Mouse (Mus musculus) forebrain, embryonic 14.5 days (tissue): ENCODE data around the gene Reln. TPM values are rescaled to one million over a fixed set of nuclear protein-coding genes. Genes with fewer than 3 reads are reported as not detected.

ENCODE experiments used
- ATAC-seq: fragments of 200-750 bp; cut with Nextera tagmentation; 2 replicates; pipeline ENCODE4 v1.8.0; 2017; ENCODE audit warnings: mild to moderate bottlenecking, moderate library complexity
- DNase-seq: peaks from one replicate; pipeline ENCODE4 v3.0.0-alpha.2; 2015; ENCODE audit warnings: low spot score
- H3K27ac ChIP-seq: fragments of 300-500 bp; sonication (generic); 2 replicates; pipeline ENCODE4 v1.5.1; 2014; ENCODE audit warnings: low read depth, mild to moderate bottlenecking, control low read depth, low read length, moderate library complexity
- H3K27me3 ChIP-seq: fragments of 300-500 bp; sonication (generic); replicated peaks from 2 replicates; pipeline ENCODE4 v1.6.1; 2014; ENCODE audit warnings: low read length, control low read depth, mixed read lengths; ENCODE audit not compliant: control insufficient read depth, insufficient read depth
- H3K36me3 ChIP-seq: fragments of 300-500 bp; sonication (generic); 2 replicates; pipeline ENCODE4 v1.6.1; 2014; ENCODE audit warnings: low read length, control low read depth; ENCODE audit not compliant: control insufficient read depth, insufficient read depth
- H3K4me1 ChIP-seq: fragments of 300-500 bp; sonication (generic); 2 replicates; pipeline ENCODE4 v1.6.1; 2014; ENCODE audit warnings: antibody characterized with exemption, low read length, control low read depth; ENCODE audit not compliant: control insufficient read depth, insufficient read depth
- H3K4me2 ChIP-seq: fragments of 300-500 bp; sonication (generic); 2 replicates; pipeline ENCODE4 v1.6.1; 2014; ENCODE audit warnings: mild to moderate bottlenecking, control low read depth, low read length
- H3K4me3 ChIP-seq: fragments of 300-500 bp; sonication (generic); 2 replicates; pipeline ENCODE4 v1.5.1; 2014; ENCODE audit warnings: low read depth, low read length, control low read depth
- H3K9ac ChIP-seq: fragments of 300-500 bp; sonication (generic); 2 replicates; pipeline ENCODE4 v1.6.1; 2014; ENCODE audit warnings: mild to moderate bottlenecking, low read length, control low read depth, moderate library complexity
- H3K9me3 ChIP-seq: fragments of 300-500 bp; sonication (generic); replicated peaks from 2 replicates; pipeline ENCODE4 v1.6.1; 2016; ENCODE audit warnings: low read length, control low read depth, mixed read lengths; ENCODE audit not compliant: control insufficient read depth
- WGBS: fragments of 180-500 bp; shearing (Covaris S2); extraction: QIAGEN DNeasy Blood & Tissue Kit; methylation state at CpG from one replicate; pipeline ENCODE4 v1.1.7; 2014; 5-methylcytosine and 5-hydroxymethylcytosine counted together
- polyA plus RNA-seq: library from polyadenylated mRNA; unstranded; fragments of >200 nt; fragmentation: Nextera tagmentation; extraction: Ambion mirVana; gene quantifications from 2 replicates; pipeline ENCODE4 v1.2.1, GENCODE M21; 2014

Reln gene
- polyA plus RNA-seq, 1 experiment from 2014 or later, result 61.7 TPM

DNA sequence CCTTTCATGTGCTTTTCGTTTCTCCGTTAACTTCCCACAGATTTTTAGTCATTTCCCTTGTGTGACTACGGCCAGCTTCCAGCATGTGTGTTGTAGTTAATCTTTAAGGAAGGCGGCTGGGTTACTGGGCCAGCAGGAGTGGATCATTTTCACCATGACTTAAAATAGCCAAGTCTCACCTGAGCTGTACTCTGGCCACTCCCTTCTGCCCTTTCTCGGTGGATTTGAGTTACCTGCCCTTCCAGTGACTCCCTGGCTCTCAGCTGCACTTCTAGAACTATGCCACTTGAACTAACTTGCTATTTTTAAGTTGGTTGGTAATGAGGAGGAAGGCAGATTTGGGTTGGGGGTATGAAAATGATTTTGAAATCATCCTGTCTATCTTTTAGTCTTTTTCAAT lies 406.4 kb downstream of the Reln start:
- WGBS, result 86% methylated on average over 5 of the region's 5 CpGs
- ATAC-seq (no peak), DNase-seq (no peak)
- no peaks in the 10 kb centered on the region for H3K36me3 ChIP-seq
- no peak overlapping the region for H3K4me3 ChIP-seq
- H3K4me1 ChIP-seq, result no peaks in the 10 kb centered on the region
- no peak overlapping the region for H3K9ac ChIP-seq
- no peaks in the 10 kb centered on the region for H3K27me3 ChIP-seq
- no peak overlapping the region for H3K27ac ChIP-seq
- H3K4me2 ChIP-seq, result no peak overlapping the region
- no peaks in the 10 kb centered on the region for H3K9me3 ChIP-seq

DNA sequence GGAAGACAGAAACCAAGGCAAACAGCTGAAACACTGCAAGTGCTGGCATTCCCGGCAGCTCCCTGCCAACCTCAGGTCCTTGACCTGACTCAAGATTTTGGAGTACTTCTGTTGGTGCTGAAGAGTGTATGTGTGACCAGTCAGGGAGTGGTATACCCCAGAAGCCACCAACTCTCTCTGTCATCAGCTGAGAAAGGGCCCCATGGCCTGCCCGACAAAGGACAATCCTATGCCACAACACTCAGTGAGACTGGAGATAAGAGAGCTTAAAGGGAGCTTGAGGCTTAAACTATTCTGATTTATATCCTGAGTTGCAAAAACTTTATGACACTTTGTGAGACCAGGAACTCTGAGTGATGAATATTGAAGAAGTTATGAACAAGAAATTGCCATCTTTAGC lies 407.9 kb downstream of the Reln start:
- Histone ChIP-seq H3K27ac (no peak overlapping the region), H3K36me3 (no peaks in the 10 kb centered on the region), H3K9me3 (no peaks in the 10 kb centered on the region), H3K27me3 (no peaks in the 10 kb centered on the region), H3K4me3 (no peak overlapping the region), H3K4me2 (no peak overlapping the region), H3K4me1 (no peaks in the 10 kb centered on the region), H3K9ac (no peak overlapping the region)
- no peak for ATAC-seq
- WGBS, result 90% methylated on average over 2 of the region's 2 CpGs
- DNase-seq, result no peak

DNA sequence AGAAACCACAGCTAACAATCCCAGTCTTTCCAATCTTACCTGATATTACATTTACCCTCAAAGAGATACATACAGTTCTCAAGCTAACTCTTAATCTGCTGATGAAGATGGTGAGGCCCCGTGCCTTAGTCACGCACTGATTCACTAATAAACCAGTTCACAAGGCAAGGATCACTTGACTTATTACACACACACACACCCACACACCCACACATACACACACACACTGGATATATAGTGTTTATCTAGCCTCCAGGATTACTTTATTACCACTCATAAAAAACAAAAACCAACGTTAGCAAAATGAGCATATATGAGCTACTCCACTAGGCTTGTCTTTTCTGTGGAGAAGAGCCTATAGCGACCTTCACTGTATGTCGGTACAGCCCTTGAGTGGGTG lies 408.4 kb downstream of the Reln start:
- 92% methylated on average over 5 of the region's 5 CpGs for WGBS
- no peak for ATAC-seq
- no peak overlapping the region for H3K9ac ChIP-seq
- no peaks in the 10 kb centered on the region for H3K4me1 ChIP-seq
- no peaks in the 10 kb centered on the region for H3K27me3 ChIP-seq
- H3K27ac ChIP-seq, result no peak overlapping the region
- no peaks in the 10 kb centered on the region for H3K36me3 ChIP-seq
- DNase-seq, result no peak
- H3K9me3 ChIP-seq, result no peaks in the 10 kb centered on the region
- H3K4me2 ChIP-seq, result no peak overlapping the region
- no peak overlapping the region for H3K4me3 ChIP-seq

DNA sequence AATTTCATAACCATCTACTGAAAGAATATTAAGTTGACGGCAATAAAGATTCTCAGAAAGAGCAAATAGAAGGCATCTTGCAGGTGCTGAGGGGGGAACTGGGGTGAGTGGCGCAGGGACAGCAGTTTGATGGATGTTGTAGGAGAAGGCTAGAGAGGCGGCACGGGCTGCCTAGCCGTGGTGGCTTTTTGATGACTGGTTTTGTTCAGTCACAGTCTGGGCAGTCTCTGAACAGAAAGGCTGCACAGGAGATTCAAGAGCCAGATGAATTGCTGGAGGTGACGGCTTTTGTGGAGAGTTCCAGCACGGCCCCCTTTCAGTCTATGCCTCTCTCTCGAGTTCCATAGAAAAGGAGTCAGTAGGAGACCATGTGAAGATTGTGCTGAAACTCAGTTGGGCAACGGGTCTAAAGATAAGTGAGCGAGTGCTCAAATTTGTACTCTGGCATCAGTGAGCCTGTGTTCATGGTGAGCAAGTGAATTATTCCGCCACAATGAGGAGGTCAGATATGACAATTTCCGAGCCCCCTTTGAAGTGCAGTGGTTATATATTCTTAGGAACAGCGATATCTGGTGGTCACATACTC lies 409.6 kb downstream of the Reln start:
- H3K4me3 ChIP-seq, result no peak overlapping the region
- DNase-seq (peak; percentile 28), ATAC-seq (no peak)
- no peak overlapping the region for H3K27ac ChIP-seq
- no peak overlapping the region for H3K4me2 ChIP-seq
- 51% methylated on average over 13 of the region's 13 CpGs for WGBS
- no peaks in the 10 kb centered on the region for H3K4me1 ChIP-seq
- H3K27me3 ChIP-seq, result no peaks in the 10 kb centered on the region
- no peaks in the 10 kb centered on the region for H3K9me3 ChIP-seq
- no peaks in the 10 kb centered on the region for H3K36me3 ChIP-seq
- no peak overlapping the region for H3K9ac ChIP-seq

DNA sequence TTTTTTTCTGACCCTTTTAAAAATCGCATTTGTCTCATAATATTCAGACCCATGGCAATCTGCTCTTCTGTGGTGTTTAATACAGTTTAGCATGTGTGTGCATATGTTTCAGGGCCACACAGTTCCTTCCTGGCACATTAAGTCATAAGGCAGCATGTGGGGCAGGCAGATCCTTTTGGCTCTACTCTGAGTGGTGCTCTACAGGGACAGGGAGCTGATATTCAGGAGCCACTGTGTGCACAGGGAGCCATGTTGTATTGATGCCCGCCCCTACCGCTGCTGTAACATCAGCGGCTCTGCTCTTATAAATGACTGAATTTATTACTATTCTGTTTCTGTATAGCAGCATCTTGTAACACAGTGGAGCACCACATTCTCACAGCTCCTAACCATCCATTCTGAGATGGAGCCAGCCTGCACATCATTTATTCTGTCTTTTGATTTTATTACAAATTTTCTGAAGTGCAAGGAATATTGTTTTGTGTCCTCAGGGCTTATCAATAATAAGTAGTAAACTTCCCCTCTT lies 410.3 kb downstream of the Reln start:
- H3K4me2 ChIP-seq, result no peak overlapping the region
- DNase-seq, result peak; percentile 8
- no peaks in the 10 kb centered on the region for H3K36me3 ChIP-seq
- H3K9me3 ChIP-seq, result no peaks in the 10 kb centered on the region
- no peak overlapping the region for H3K27ac ChIP-seq
- H3K27me3 ChIP-seq, result no peaks in the 10 kb centered on the region
- H3K4me1 ChIP-seq, result no peaks in the 10 kb centered on the region
- no peak overlapping the region for H3K4me3 ChIP-seq
- no peak overlapping the region for H3K9ac ChIP-seq
- ATAC-seq, result no peak
- 88% methylated on average over 4 of the region's 4 CpGs for WGBS

DNA sequence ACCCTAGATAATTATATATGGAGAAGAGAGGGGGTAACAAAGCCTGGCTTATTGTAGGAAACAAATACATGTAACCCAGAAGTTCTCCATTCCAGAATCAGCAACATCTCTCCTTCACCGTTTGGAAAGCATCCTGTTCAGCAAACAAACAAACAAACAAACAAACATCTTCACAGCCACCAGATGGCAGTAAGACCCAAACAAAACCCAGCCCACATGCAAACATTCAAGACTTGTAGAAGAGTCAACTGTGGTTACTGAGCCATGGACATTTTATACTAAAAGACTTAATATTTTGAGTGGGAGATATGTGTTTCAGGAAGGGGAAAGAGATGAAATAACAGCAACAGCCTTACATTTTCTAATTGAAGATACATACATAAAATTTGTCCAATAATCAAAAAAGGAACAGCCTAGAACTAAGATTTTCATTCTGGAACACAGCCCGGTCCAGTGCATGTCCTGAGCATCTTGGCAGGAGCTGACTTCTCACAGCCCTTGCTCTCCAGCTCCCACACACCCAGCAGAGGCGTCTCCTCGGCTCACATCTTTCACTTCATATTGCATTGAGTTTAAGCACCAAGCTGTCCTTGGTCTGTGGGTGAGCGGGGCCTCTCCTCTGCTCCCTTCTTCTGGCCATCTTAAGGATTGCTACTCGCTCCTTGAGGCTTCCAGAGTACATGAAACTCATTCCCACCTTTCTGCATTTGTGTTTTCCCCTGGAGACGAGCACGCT lies 411.0 kb downstream of the Reln start:
- ATAC-seq (no peak), DNase-seq (peak; percentile 58)
- H3K9me3 ChIP-seq, result no peaks in the 10 kb centered on the region
- no peak overlapping the region for H3K9ac ChIP-seq
- H3K36me3 ChIP-seq, result no peaks in the 10 kb centered on the region
- WGBS, result 82% methylated on average over 8 of the region's 8 CpGs
- no peak overlapping the region for H3K4me2 ChIP-seq
- no peak overlapping the region for H3K27ac ChIP-seq
- H3K27me3 ChIP-seq, result no peaks in the 10 kb centered on the region
- H3K4me3 ChIP-seq, result no peak overlapping the region
- H3K4me1 ChIP-seq, result no peaks in the 10 kb centered on the region

DNA sequence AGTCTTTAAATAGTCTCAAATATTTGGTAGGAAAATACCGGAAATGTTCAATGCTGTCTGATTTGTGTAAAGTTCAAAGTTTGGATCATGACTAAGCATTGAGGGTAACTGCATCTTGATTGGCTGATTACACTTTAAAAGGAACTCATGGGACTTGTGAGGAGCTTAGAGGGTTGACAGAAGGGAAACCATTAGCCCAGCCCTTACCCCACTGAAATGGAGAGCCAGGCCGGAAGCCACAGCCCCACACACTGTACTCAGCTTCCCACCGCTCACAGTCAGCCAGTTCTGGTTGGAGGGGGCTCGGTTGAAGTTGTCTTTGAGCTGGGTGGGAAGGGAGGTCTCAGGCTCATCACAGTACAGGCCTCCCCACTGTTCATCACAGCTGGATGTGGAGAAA lies 413.4 kb downstream of the Reln start:
- Histone ChIP-seq H3K4me3 (no peak overlapping the region), H3K9ac (no peak overlapping the region), H3K9me3 (no peaks in the 10 kb centered on the region), H3K4me1 (no peaks in the 10 kb centered on the region), H3K4me2 (no peak overlapping the region), H3K27ac (no peak overlapping the region), H3K36me3 (no peaks in the 10 kb centered on the region), H3K27me3 (no peaks in the 10 kb centered on the region)
- no peak for ATAC-seq
- 80% methylated on average over 4 of the region's 4 CpGs for WGBS
- no peak for DNase-seq

DNA sequence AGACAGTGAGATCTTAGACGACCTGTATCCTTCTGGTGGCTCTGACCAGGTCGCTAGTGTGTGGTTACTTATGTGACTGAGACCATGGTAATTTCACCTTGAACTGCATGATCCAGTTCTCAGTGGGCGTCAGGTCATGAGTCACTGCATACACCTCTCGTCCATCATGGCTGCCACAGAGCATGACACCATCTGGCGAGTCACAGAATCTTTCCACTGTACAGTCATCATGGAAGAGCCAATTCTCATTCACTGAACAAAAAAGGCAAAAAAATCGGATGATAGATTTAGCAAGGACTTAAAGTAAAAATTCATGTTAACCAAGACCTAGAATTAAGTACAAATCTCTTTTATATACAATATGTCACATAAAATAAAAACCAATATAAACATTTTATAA lies 424.2 kb downstream of the Reln start:
- no peak overlapping the region for H3K4me2 ChIP-seq
- no peak for ATAC-seq
- no peak overlapping the region for H3K27ac ChIP-seq
- no peaks in the 10 kb centered on the region for H3K36me3 ChIP-seq
- no peaks in the 10 kb centered on the region for H3K27me3 ChIP-seq
- H3K9ac ChIP-seq, result no peak overlapping the region
- no peak for DNase-seq
- WGBS, result 88% methylated on average over 6 of the region's 6 CpGs
- H3K9me3 ChIP-seq, result no peaks in the 10 kb centered on the region
- no peaks in the 10 kb centered on the region for H3K4me1 ChIP-seq
- H3K4me3 ChIP-seq, result no peak overlapping the region

DNA sequence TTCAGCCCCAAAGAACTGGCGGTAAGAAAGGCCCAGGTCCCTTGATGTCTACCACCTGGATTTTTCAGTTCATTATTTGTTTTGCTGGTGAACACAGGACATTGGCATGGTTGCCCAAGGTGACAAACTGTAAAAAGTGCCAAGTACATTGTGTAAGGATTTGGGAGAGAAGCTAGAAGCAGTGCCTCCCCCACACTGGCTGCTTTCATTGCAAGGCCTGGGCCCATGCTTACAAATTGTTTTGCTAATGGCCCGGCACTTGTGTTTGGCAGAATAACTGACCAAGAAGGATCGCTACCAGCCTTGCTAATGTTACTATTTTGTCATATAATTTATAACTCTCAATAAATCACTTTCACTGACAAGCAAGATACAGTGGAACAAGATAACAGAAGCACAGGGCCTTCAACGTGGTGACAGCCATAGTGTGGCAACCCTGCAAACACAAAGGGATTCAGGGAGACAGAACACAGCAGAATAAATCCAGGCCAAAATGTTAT lies 425.2 kb downstream of the Reln start:
- ATAC-seq, result no peak
- 85% methylated on average over 4 of the region's 4 CpGs for WGBS
- no peak overlapping the region for H3K27ac ChIP-seq
- H3K4me3 ChIP-seq, result no peak overlapping the region
- DNase-seq, result no peak
- H3K27me3 ChIP-seq, result no peaks in the 10 kb centered on the region
- no peak overlapping the region for H3K4me2 ChIP-seq
- H3K9me3 ChIP-seq, result no peaks in the 10 kb centered on the region
- H3K36me3 ChIP-seq, result no peaks in the 10 kb centered on the region
- no peak overlapping the region for H3K9ac ChIP-seq
- no peaks in the 10 kb centered on the region for H3K4me1 ChIP-seq
